Comparison of ENCODE assay signal across 34 mouse cellular contexts in genomic region chr16:72308331-72308668, GRCm38 (mm10). TPM values are rescaled to one million over a fixed set of nuclear protein-coding genes. Genes with fewer than 3 reads are reported as not detected.
DNase-seq lines count a peak whose midpoint lies in the region; ATAC-seq and TF ChIP-seq lines count a peak whose summit lies in the region.
"Had no signal": no experiment of that assay in that cellular context is flagged by ENCODE, and none has a peak within 500 bp of the region (broad histone marks: within the 10 kb centered on the region; RNA-seq: fewer than 3 reads in every experiment).

No protein-coding gene starts in this region.

- H3K4me3 ChIP-seq in forebrain, embryonic 15.5 days, result no peak overlapping the region
- no peak overlapping the region for H3K4me3 ChIP-seq in forebrain, embryonic 16.5 days (replicated peaks; ENCODE audit: low read length)
- peak overlapping the region; percentile 52 for H3K4me3 ChIP-seq in layer of hippocampus, adult 2 months
- H3K4me3 ChIP-seq in midbrain, postnatal 0 days (ENCODE audit: low read depth, low read length), result peak overlapping the region; percentile 13; the same call in 1 of the 2 replicates
- no peak overlapping the region for H3K4me3 ChIP-seq in midbrain, embryonic 15.5 days
- H3K4me3 ChIP-seq: embryonic facial prominence, embryonic 12.5 days; heart, embryonic 10.5 days; heart, embryonic 15.5 days; limb, embryonic 10.5 days; limb, embryonic 15.5 days; liver, embryonic 13.5 days; megakaryocyte, embryonic 14.5 days; midbrain, embryonic 13.5 days; neural tube, embryonic 12.5 days had no signal

- H3K27me3 ChIP-seq in forebrain, embryonic 15.5 days, result no peaks in the 10 kb centered on the region
- H3K27me3 ChIP-seq in forebrain, embryonic 16.5 days (replicated peaks; ENCODE audit: control insufficient read depth, insufficient read depth, low read length), result no peaks in the 10 kb centered on the region
- no peaks in the 10 kb centered on the region for H3K27me3 ChIP-seq in midbrain, postnatal 0 days (ENCODE audit: insufficient read depth, low read length)
- no peaks in the 10 kb centered on the region for H3K27me3 ChIP-seq in midbrain, embryonic 15.5 days (replicated peaks)
- H3K27me3 ChIP-seq: CH12.LX; embryonic facial prominence, embryonic 12.5 days; heart, embryonic 15.5 days; limb, embryonic 15.5 days; liver, embryonic 13.5 days; megakaryocyte, embryonic 14.5 days; midbrain, embryonic 13.5 days; neural tube, embryonic 12.5 days had no signal

- H3K27ac ChIP-seq in forebrain, embryonic 15.5 days (replicated peaks), result peak overlapping the region; percentile 33
- H3K27ac ChIP-seq in forebrain, embryonic 16.5 days (ENCODE audit: low read length), result no peak overlapping the region
- H3K27ac ChIP-seq in layer of hippocampus, adult 2 months, result peak overlapping the region; percentile 56
- no peak overlapping the region for H3K27ac ChIP-seq in midbrain, postnatal 0 days (ENCODE audit: low read depth, low read length)
- H3K27ac ChIP-seq in midbrain, embryonic 15.5 days, result no peak overlapping the region
- H3K27ac ChIP-seq: embryonic facial prominence, embryonic 12.5 days; heart, embryonic 10.5 days; heart, embryonic 15.5 days; limb, embryonic 10.5 days; limb, embryonic 15.5 days; liver, embryonic 13.5 days; midbrain, embryonic 13.5 days; neural tube, embryonic 12.5 days; stomach, postnatal 0 days had no signal

- H3K4me1 ChIP-seq in forebrain, embryonic 15.5 days, result peaks cover 4% of the 10 kb centered on the region
- H3K4me1 ChIP-seq in forebrain, embryonic 16.5 days (replicated peaks; ENCODE audit: control insufficient read depth, insufficient read depth, low read length), result peaks cover 5% of the 10 kb centered on the region
- no peaks in the 10 kb centered on the region for H3K4me1 ChIP-seq in midbrain, postnatal 0 days (ENCODE audit: insufficient read depth, low read length)
- H3K4me1 ChIP-seq in midbrain, embryonic 15.5 days, result no peaks in the 10 kb centered on the region
- H3K4me1 ChIP-seq: embryonic facial prominence, embryonic 12.5 days; heart, embryonic 10.5 days; heart, embryonic 15.5 days; limb, embryonic 10.5 days; limb, embryonic 15.5 days; liver, embryonic 13.5 days; megakaryocyte, embryonic 14.5 days; midbrain, embryonic 13.5 days; neural tube, embryonic 12.5 days had no signal

- no peaks in the 10 kb centered on the region for H3K36me3 ChIP-seq in forebrain, embryonic 15.5 days
- no peaks in the 10 kb centered on the region for H3K36me3 ChIP-seq in forebrain, embryonic 16.5 days (ENCODE audit: control insufficient read depth, insufficient read depth)
- no peaks in the 10 kb centered on the region for H3K36me3 ChIP-seq in midbrain, postnatal 0 days (ENCODE audit: insufficient read depth, low read length)
- no peaks in the 10 kb centered on the region for H3K36me3 ChIP-seq in midbrain, embryonic 15.5 days (replicated peaks)
- H3K36me3 ChIP-seq: embryonic facial prominence, embryonic 12.5 days; heart, embryonic 10.5 days; heart, embryonic 15.5 days; limb, embryonic 10.5 days; limb, embryonic 15.5 days; liver, embryonic 13.5 days; midbrain, embryonic 13.5 days; neural tube, embryonic 12.5 days had no signal

- no peak for ATAC-seq in forebrain, embryonic 15.5 days (replicated peaks)
- ATAC-seq in forebrain, embryonic 16.5 days, result no peak
- ATAC-seq in midbrain, postnatal 0 days (ENCODE audit: low FRiP score), result no peak
- ATAC-seq in midbrain, embryonic 15.5 days (replicated peaks), result no peak
- ATAC-seq: activated CD4-positive, CD25-positive, alpha-beta regulatory T cell, adult 4 months; hindbrain, embryonic 16.5 days; lung, postnatal 0 days; midbrain, embryonic 13.5 days had no signal

- H3K4me2 ChIP-seq in forebrain, embryonic 15.5 days (replicated peaks), result no peak overlapping the region
- no peak overlapping the region for H3K4me2 ChIP-seq in forebrain, embryonic 16.5 days (ENCODE audit: low read length)
- H3K4me2 ChIP-seq in midbrain, postnatal 0 days (ENCODE audit: low read depth, low read length, poor library complexity, severe bottlenecking), result no peak overlapping the region
- H3K4me2 ChIP-seq in midbrain, embryonic 15.5 days, result no peak overlapping the region
- H3K4me2 ChIP-seq: embryonic facial prominence, embryonic 12.5 days; heart, embryonic 15.5 days; limb, embryonic 15.5 days; liver, embryonic 13.5 days; midbrain, embryonic 13.5 days; neural tube, embryonic 12.5 days had no signal

- no peak for DNase-seq in layer of hippocampus, adult 2 months (ENCODE audit: low spot score in 2 of 2)
- no peak for DNase-seq in layer of hippocampus, postnatal 25 days (ENCODE audit: extremely low spot score in 1 of 2, low spot score in 1 of 2)
- DNase-seq in midbrain, postnatal 0 days (ENCODE audit: low spot score), result no peak
- DNase-seq in frontal cortex, postnatal 36 days (ENCODE audit: low spot score in 2 of 2), result peak; percentile 43 to 54
- no peak for DNase-seq in kidney, adult 8-10 months
- DNase-seq: adrenal gland, adult 8-10 months; cerebellum, adult 8-10 months; cerebellum, postnatal 25 days; embryo, embryonic 11 days; gastrocnemius, postnatal 10 days; kidney, adult 18-20 months; kidney, postnatal 36 days; liver, embryonic 13.5 days; lung, adult 18-20 months; lung, postnatal 4 days; right cerebral cortex, postnatal 14 days; thymus, adult 2 months; thymus, postnatal 36 days had no signal

- H3K9me3 ChIP-seq in forebrain, embryonic 15.5 days, result no peaks in the 10 kb centered on the region
- no peaks in the 10 kb centered on the region for H3K9me3 ChIP-seq in forebrain, embryonic 16.5 days (ENCODE audit: control insufficient read depth, low read length)
- no peaks in the 10 kb centered on the region for H3K9me3 ChIP-seq in midbrain, postnatal 0 days (ENCODE audit: low read length)
- no peaks in the 10 kb centered on the region for H3K9me3 ChIP-seq in midbrain, embryonic 15.5 days
- H3K9me3 ChIP-seq: embryonic facial prominence, embryonic 12.5 days; heart, embryonic 10.5 days; heart, embryonic 15.5 days; limb, embryonic 10.5 days; limb, embryonic 15.5 days; liver, embryonic 13.5 days; megakaryocyte, embryonic 14.5 days; midbrain, embryonic 13.5 days; neural tube, embryonic 12.5 days had no signal

- WGBS in forebrain, embryonic 15.5 days, result 70% methylated on average over 6 of the region's 6 CpGs
- 67% methylated on average over 6 of the region's 6 CpGs for WGBS in forebrain, embryonic 16.5 days
- 64% methylated on average over 6 of the region's 6 CpGs for WGBS in midbrain, postnatal 0 days
- WGBS in midbrain, embryonic 15.5 days, result 75% methylated on average over 6 of the region's 6 CpGs

- TF ChIP-seq CTCF in layer of hippocampus, adult 2 months (conservative IDR thresholded peaks at IDR 0.05), result no peak
- no peak for TF ChIP-seq CTCF in midbrain, postnatal 0 days (IDR thresholded peaks at IDR 0.05)

- H3K9ac ChIP-seq in forebrain, embryonic 15.5 days (replicated peaks), result no peak overlapping the region
- no peak overlapping the region for H3K9ac ChIP-seq in forebrain, embryonic 16.5 days (replicated peaks; ENCODE audit: low read depth, low read length)
- no peak overlapping the region for H3K9ac ChIP-seq in midbrain, postnatal 0 days (replicated peaks; ENCODE audit: low read length, poor library complexity, severe bottlenecking)
- H3K9ac ChIP-seq in midbrain, embryonic 15.5 days, result no peak overlapping the region
- H3K9ac ChIP-seq: embryonic facial prominence, embryonic 12.5 days; heart, embryonic 15.5 days; limb, embryonic 15.5 days; liver, embryonic 13.5 days; midbrain, embryonic 13.5 days; neural tube, embryonic 12.5 days had no signal

RNA-seq across cellular contexts. Expression of gene Robo1, which starts 0.2 kb away (rescaled TPM):
- polyA plus RNA-seq in forebrain, embryonic 15.5 days (2015; fragmentation: Nextera tagmentation; extraction: Ambion mirVana), result 52.6 and 54.0 TPM in 2 replicates
- polyA plus RNA-seq in forebrain, embryonic 16.5 days (2015; fragmentation: Nextera tagmentation; extraction: Ambion mirVana), result 58.1 and 60.0 TPM in 2 replicates
- 10 to 100 TPM; 65.8 to 68.1 TPM for total RNA-seq in layer of hippocampus, adult 2 months (2021)
- total RNA-seq in layer of hippocampus, postnatal 25 days (2021), result 10 to 100 TPM; 57.9 to 75.6 TPM
- total RNA-seq in midbrain, postnatal 0 days (2014; rRNA removed), result 96.1 and 113 TPM in 2 replicates
- polyA plus RNA-seq in midbrain, postnatal 0 days (2015; fragmentation: Nextera tagmentation; extraction: Ambion mirVana), result 26.8 and 31.4 TPM in 2 replicates
- polyA plus RNA-seq in midbrain, embryonic 15.5 days (2015; fragmentation: Nextera tagmentation; extraction: Ambion mirVana), result 60.7 and 66.9 TPM in 2 replicates
- total RNA-seq: CH12.LX had no signal
- polyA plus RNA-seq: activated CD4-positive, CD25-positive, alpha-beta regulatory T cell, adult 4 months had no signal

Comparison
In these comparisons a context has a peak if more than half of its experiments do, and no peak if none do; other contexts are left out.
1. H3K27ac ChIP-seq: peak in forebrain, embryonic 15.5 days (single experiment) and layer of hippocampus, adult 2 months (single experiment); none in forebrain, embryonic 16.5 days (single experiment), midbrain, postnatal 0 days (single experiment) and midbrain, embryonic 15.5 days (single experiment).
2. H3K4me3 ChIP-seq: peak in layer of hippocampus, adult 2 months (single experiment) and midbrain, postnatal 0 days (single experiment); none in forebrain, embryonic 15.5 days (single experiment), forebrain, embryonic 16.5 days (single experiment) and midbrain, embryonic 15.5 days (single experiment).
3. DNase-seq: peak in frontal cortex, postnatal 36 days (2 of 2); none in layer of hippocampus, adult 2 months (0 of 2), layer of hippocampus, postnatal 25 days (0 of 2), midbrain, postnatal 0 days (single experiment) and kidney, adult 8-10 months (0 of 2).